Mouse (Mus musculus): ENCODE results near the gene Galnt15. TPM values are rescaled to one million over a fixed set of nuclear protein-coding genes. Genes with fewer than 3 reads are reported as not detected.
A peak's percentile ranks its signal among the peaks of the same experiment; 100 is the strongest.

Galnt15 gene
- polyA plus RNA-seq, 1 experiment from 2014 or later: 0.10 TPM

DNA sequence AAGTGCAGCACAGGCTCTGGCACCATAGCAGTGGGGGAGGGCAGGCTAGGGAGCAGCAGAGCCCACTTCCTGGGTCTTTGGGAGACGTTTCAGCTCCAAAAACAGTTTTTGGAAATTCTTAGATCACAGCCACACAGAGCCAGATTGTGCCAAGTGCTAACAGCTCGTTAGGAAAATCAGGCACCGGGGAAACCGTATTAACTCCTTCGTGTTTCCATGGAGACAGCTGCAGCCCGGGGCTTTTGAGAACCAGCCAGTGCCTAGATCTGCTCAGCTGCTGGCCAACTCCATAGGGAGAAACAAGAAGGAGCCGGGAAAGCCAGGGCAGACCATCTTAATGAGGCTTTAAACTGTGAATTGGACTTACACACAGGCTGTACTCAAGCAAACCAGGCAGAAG is 11.9 kb upstream of the Galnt15 start:
- peak overlapping the region; percentile 78 for H3K27ac ChIP-seq (replicated peaks)
- no peaks in the 10 kb centered on the region for H3K36me3 ChIP-seq
- H3K9me3 ChIP-seq (replicated peaks): no peaks in the 10 kb centered on the region
- WGBS: 2% methylated on average over 7 of the region's 7 CpGs
- DNase-seq (ENCODE audit: low spot score): peak; percentile 59
- no peaks in the 10 kb centered on the region for H3K27me3 ChIP-seq (ENCODE audit: low read depth, poor library complexity, severe bottlenecking)
- peaks cover 18% of the 10 kb centered on the region for H3K4me1 ChIP-seq
- H3K4me3 ChIP-seq: peak overlapping the region; percentile 28

- Histone ChIP-seq H3K4me1 (peaks cover 23% of the 10 kb centered on the region), H3K27me3 (ENCODE audit: low read depth, poor library complexity, severe bottlenecking) (no peaks in the 10 kb centered on the region), H3K27ac (replicated peaks) (peak overlapping the region; percentile 78), H3K4me3 (peak overlapping the region; percentile 28; the same call in 1 of the 2 replicates), H3K9me3 (replicated peaks) (no peaks in the 10 kb centered on the region), H3K36me3 (no peaks in the 10 kb centered on the region)
- no peak for DNase-seq (ENCODE audit: low spot score)
- WGBS: 77% methylated on average over 2 of the region's 2 CpGs
Observed at GRCm38 (mm10) chr14:32017448-32017847, 11.3 kb upstream of the Galnt15 start.

DNA sequence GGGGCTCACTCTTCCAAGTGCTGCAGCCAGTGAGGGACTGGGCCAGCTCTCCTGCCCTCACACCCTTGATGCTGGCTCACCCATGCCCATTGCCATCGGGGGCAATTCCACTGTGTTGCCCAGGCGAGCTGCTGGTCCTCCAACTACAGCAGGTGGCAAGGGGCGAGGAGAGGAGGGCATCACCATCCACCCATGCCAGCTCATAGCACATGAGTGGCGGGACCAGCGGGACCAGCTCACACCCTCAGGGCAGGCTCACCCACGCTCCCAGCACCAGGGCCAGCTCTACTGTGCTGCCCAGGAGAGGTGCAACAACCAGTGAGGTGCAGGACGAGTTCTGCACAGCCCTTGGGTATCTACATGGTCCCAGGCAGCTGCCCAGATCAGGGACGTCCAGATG is 9.7 kb upstream of the Galnt15 start:
- Histone ChIP-seq H3K4me3 (no peak overlapping the region), H3K36me3 (no peaks in the 10 kb centered on the region), H3K27ac (replicated peaks) (0 out of 2 replicates have a peak overlapping the region, but pooled peaks have one; percentile 14), H3K9me3 (replicated peaks) (no peaks in the 10 kb centered on the region), H3K27me3 (ENCODE audit: low read depth, poor library complexity, severe bottlenecking) (no peaks in the 10 kb centered on the region), H3K4me1 (peaks cover 27% of the 10 kb centered on the region)
- DNase-seq (ENCODE audit: low spot score): no peak
- 93% methylated on average over 8 of the region's 8 CpGs for WGBS

DNA sequence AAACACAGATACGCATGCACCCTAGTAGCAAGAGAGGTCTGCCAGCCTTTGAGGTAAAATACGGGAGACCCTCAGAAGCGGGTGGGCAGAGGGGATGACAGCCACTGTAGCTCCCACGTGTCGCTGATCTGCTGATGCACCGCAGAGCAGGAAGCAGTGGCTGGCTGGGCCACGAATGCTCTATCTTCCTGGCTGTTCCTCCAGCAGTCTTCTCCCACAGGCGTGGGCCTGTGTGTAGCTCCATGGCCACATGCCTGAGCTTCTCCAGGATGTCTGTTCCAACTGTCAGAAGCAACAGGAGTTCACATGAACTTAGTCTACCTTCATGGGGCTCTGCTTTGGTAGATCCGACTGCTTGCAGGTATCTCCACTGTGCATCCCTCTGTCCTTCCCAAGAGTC is 6.8 kb upstream of the Galnt15 start:
- Histone ChIP-seq H3K9me3 (replicated peaks) (no peaks in the 10 kb centered on the region), H3K4me1 (peaks cover 16% of the 10 kb centered on the region), H3K4me3 (no peak overlapping the region), H3K27ac (replicated peaks) (no peak overlapping the region), H3K36me3 (no peaks in the 10 kb centered on the region), H3K27me3 (ENCODE audit: low read depth, poor library complexity, severe bottlenecking) (no peaks in the 10 kb centered on the region; the same call in 1 of the 2 replicates)
- WGBS: 70% methylated on average over 9 of the region's 9 CpGs
- DNase-seq (ENCODE audit: low spot score): no peak

DNA sequence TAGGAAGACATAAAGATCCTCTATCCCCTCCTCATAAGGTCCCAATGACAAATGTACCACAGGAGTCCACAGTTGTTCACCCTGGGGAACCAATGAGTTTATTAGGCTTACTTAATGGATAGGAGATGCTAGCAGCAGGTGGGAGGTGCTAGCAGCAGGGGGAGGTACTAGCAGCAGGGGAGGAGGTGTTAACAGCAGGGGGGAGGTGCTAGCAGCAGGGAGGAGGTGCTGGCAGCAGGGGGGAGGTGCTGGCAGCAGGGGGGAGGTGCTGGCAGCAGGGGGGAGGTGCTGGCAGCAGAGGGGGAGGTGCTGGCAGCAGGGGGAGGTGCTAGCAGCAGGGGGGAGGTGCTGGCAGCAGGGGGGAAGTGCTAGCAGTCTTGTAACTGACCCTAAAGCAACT is 6.3 kb upstream of the Galnt15 start:
- no peak for DNase-seq (ENCODE audit: low spot score)
- Histone ChIP-seq H3K36me3 (no peaks in the 10 kb centered on the region), H3K4me3 (no peak overlapping the region), H3K4me1 (peaks cover 16% of the 10 kb centered on the region), H3K27me3 (ENCODE audit: low read depth, poor library complexity, severe bottlenecking) (peaks cover 5% of the 10 kb centered on the region; the same call in 1 of the 2 replicates), H3K27ac (replicated peaks) (no peak overlapping the region), H3K9me3 (replicated peaks) (no peaks in the 10 kb centered on the region)

- H3K27me3 ChIP-seq (ENCODE audit: low read depth, poor library complexity, severe bottlenecking): peaks cover 16% of the 10 kb centered on the region; the same call in 1 of the 2 replicates
- H3K36me3 ChIP-seq: no peaks in the 10 kb centered on the region
- no peak for DNase-seq (ENCODE audit: low spot score)
- no peaks in the 10 kb centered on the region for H3K9me3 ChIP-seq (replicated peaks)
- WGBS: 87% methylated on average over 4 of the region's 4 CpGs
- peaks cover 29% of the 10 kb centered on the region for H3K4me1 ChIP-seq
- H3K4me3 ChIP-seq: no peak overlapping the region
- H3K27ac ChIP-seq (replicated peaks): no peak overlapping the region
Observed at GRCm38 (mm10) chr14:32023891-32024290, 4.9 kb upstream of the Galnt15 start.

DNA sequence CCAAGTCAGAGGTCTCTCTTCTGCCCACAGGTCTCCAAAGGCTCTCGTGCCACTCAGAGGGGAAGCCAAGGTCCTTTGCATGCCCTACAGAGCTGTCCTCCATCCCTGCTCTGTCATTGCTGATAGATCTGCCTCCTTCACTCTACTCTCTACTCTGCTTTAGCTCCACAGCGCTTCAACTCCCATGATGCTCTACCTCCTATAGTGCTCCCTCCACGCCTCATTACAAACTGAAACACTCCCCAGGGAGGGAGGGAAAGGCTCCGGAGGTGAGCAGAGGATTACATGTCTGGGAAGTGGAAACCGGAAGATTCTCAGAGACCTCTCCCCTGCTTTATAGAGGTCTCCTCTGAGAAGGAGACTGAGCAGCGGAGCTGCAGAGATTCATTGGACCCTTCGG is 1.6 kb upstream of the Galnt15 start:
- H3K9me3 ChIP-seq (replicated peaks): no peaks in the 10 kb centered on the region
- H3K4me3 ChIP-seq: no peak overlapping the region
- no peak for DNase-seq (ENCODE audit: low spot score)
- H3K27ac ChIP-seq (replicated peaks): no peak overlapping the region
- WGBS: 65% methylated on average over 7 of the region's 7 CpGs
- H3K27me3 ChIP-seq (ENCODE audit: low read depth, poor library complexity, severe bottlenecking): peaks cover 28% of the 10 kb centered on the region
- H3K36me3 ChIP-seq: no peaks in the 10 kb centered on the region
- H3K4me1 ChIP-seq: peaks cover 29% of the 10 kb centered on the region

DNA sequence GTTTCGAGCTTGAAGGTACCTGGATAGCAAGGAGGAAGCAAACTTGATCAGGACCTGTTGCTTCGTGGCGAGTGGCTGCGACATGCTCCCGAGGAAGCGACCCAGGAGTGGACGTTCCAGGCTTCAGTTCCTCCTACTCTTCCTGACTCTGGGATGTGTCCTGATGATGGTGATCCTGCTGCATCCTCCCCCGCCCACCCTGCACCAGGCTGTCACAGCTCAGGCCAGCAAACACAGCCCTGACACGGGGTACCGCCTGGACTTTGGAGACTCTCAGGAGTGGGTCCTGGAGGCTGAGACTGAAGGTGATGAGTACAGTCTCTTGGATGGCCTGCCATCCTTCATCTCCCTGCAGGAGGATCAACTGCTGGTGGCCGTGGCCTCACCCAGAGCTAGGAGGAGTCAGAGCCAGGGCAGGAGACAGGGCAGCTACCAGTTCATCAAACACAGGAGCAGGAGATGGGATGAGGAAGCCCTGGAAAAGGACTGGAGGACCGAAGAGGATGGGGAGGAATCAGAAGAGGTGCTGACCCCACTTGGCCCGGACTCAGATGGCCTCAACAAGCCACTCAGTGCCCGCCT is 713 bp downstream of the Galnt15 start:
- WGBS: 76% methylated on average over 14 of the region's 14 CpGs
- Histone ChIP-seq H3K9me3 (replicated peaks) (no peaks in the 10 kb centered on the region), H3K27ac (replicated peaks) (0 out of 2 replicates have a peak overlapping the region, but pooled peaks have one; percentile 9), H3K27me3 (ENCODE audit: low read depth, poor library complexity, severe bottlenecking) (peaks cover 28% of the 10 kb centered on the region), H3K4me1 (peaks cover 22% of the 10 kb centered on the region), H3K36me3 (no peaks in the 10 kb centered on the region), H3K4me3 (no peak overlapping the region)
- no peak for DNase-seq (ENCODE audit: low spot score)

DNA sequence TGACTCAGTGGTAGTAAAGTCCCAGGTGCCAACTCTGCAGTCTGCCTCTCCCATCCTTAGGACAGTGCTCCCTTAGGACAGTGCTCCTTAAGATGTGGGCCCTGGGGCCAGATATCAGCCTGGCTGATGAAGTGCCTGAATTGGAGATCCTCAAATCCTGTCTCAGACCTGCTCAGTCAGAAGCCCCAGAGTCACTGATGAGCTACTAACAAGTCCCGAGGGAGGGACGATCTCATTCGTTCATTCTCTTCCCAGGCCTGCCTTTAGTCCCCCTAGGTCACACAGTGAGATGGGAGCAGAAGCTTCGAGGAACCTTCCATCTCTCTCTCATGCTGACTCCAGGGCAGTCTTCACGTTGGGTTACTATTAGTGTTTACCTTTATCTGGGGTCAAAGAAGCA is 1.3 kb downstream of the Galnt15 start:
- 75% methylated on average over 5 of the region's 5 CpGs for WGBS
- Histone ChIP-seq H3K4me3 (no peak overlapping the region), H3K4me1 (peaks cover 22% of the 10 kb centered on the region), H3K9me3 (replicated peaks) (no peaks in the 10 kb centered on the region), H3K27ac (replicated peaks) (0 out of 2 replicates have a peak overlapping the region, but pooled peaks have one; percentile 9), H3K36me3 (no peaks in the 10 kb centered on the region), H3K27me3 (ENCODE audit: low read depth, poor library complexity, severe bottlenecking) (peaks cover 28% of the 10 kb centered on the region)
- DNase-seq (ENCODE audit: low spot score): no peak

- no peak overlapping the region for H3K27ac ChIP-seq (replicated peaks)
- no peaks in the 10 kb centered on the region for H3K9me3 ChIP-seq (replicated peaks)
- no peak overlapping the region for H3K4me3 ChIP-seq
- H3K27me3 ChIP-seq (ENCODE audit: low read depth, poor library complexity, severe bottlenecking): peaks cover 23% of the 10 kb centered on the region
- peaks cover 16% of the 10 kb centered on the region for H3K4me1 ChIP-seq
- 12% methylated on average over 4 of the region's 4 CpGs for WGBS
- no peaks in the 10 kb centered on the region for H3K36me3 ChIP-seq
- peak; percentile 68 for DNase-seq (ENCODE audit: low spot score)
Observed at GRCm38 (mm10) chr14:32032522-32032921, 3.7 kb downstream of the Galnt15 start.

- Histone ChIP-seq H3K27ac (replicated peaks) (no peak overlapping the region), H3K27me3 (ENCODE audit: low read depth, poor library complexity, severe bottlenecking) (no peaks in the 10 kb centered on the region), H3K4me1 (no peaks in the 10 kb centered on the region), H3K36me3 (no peaks in the 10 kb centered on the region), H3K4me3 (no peak overlapping the region), H3K9me3 (replicated peaks) (no peaks in the 10 kb centered on the region)
- WGBS: 78% methylated on average over 5 of the region's 5 CpGs
- no peak for DNase-seq (ENCODE audit: low spot score)
Observed at GRCm38 (mm10) chr14:32036482-32036881, 7.7 kb downstream of the Galnt15 start.

DNA sequence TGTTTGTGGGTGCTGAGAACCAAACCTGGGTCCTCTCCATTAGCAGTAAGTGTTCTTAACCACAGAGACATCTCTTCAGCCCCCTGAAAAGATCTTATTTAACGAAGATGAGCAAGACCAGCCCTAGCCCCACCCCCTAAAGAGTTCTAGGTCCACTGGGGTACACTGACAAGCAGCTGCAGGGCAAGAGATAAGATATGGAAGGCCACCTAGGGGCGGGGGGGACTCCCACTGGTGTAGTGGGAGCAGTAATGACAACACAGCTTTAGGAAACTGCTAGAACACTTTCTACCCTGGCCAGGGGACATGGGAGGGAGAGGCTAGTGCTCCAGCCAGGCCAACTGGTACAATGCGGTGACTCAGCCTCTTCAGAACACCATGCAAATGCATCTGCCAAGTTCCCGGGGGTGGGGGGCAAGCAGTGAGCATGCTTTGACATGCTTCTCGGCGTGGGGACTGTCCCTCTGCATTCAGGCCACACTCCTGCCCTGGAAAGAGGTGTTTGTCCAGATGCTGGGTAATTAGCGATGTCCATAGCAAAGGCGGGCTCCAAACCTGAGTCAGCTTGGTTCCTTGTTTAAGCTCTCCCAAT is 9.0 kb downstream of the Galnt15 start:
- Histone ChIP-seq H3K27ac (replicated peaks) (0 out of 2 replicates have a peak overlapping the region, but pooled peaks have one; percentile 0), H3K4me1 (no peaks in the 10 kb centered on the region), H3K36me3 (no peaks in the 10 kb centered on the region), H3K9me3 (replicated peaks) (no peaks in the 10 kb centered on the region), H3K27me3 (ENCODE audit: low read depth, poor library complexity, severe bottlenecking) (no peaks in the 10 kb centered on the region), H3K4me3 (no peak overlapping the region)
- DNase-seq (ENCODE audit: low spot score): no peak
- 85% methylated on average over 8 of the region's 8 CpGs for WGBS

DNA sequence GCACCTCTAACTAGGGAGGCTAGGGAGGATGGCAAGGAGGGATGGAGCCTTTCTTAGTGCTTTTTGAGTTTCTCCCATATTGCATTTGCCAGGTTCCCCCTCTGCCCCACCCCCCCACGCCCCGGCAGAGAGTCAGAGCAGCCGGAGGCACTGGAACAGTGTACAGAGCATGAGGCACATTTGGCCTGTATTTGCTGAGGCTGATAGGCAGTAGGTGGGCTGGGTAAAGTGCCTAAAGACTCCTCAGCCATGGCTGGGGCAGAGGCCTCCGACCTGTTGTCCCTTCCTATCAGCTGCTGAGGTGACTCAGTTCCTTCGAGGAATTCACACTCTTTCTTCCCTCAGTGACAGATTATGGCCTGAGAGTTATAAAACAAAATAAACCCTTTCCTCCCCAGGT is 13.3 kb downstream of the Galnt15 start:
- 80% methylated on average over 5 of the region's 5 CpGs for WGBS
- Histone ChIP-seq H3K27me3 (ENCODE audit: low read depth, poor library complexity, severe bottlenecking) (no peaks in the 10 kb centered on the region), H3K27ac (replicated peaks) (no peak overlapping the region), H3K4me3 (no peak overlapping the region), H3K4me1 (0 out of 2 replicates have a peak, but pooled peaks cover 2% of the 10 kb centered on the region), H3K36me3 (no peaks in the 10 kb centered on the region), H3K9me3 (replicated peaks) (no peaks in the 10 kb centered on the region)
- no peak for DNase-seq (ENCODE audit: low spot score)

Measured in midbrain, embryonic 10.5 days (tissue).